Comparison of ENCODE assay signal across 8 mouse cellular contexts in genomic region chr2:46443686-46444180, GRCm38 (mm10).
DNase-seq lines count a peak whose midpoint lies in the region; ATAC-seq and TF ChIP-seq lines count a peak whose summit lies in the region.

No protein-coding gene starts in this region.

- ATAC-seq in forebrain, embryonic 11.5 days (replicated peaks; ENCODE audit: low FRiP score) = peak; percentile 66
- ATAC-seq in heart, embryonic 16.5 days (replicated peaks; ENCODE audit: extremely low read depth, insufficient read depth, low FRiP score) = peak; percentile 82
- no peak for ATAC-seq in liver, embryonic 14.5 days (ENCODE audit: insufficient read depth)

- DNase-seq in CH12.LX (ENCODE audit: extremely low read depth) (peak; percentile 80), ZHBTc4 (ENCODE audit: low read depth, low spot score) (peak; percentile 28)
- DNase-seq in forebrain, embryonic 11.5 days (ENCODE audit: low spot score) = peak; percentile 49
- DNase-seq in kidney, postnatal 10 days = peak; percentile 57
- DNase-seq in liver, embryonic 14.5 days (ENCODE audit: low read depth in 3 of 3, low spot score in 3 of 3) = no peak
- DNase-seq in neural tube, embryonic 10.5 days (ENCODE audit: extremely low spot score, low spot score) = peak; percentile 34
- no peak for DNase-seq in spleen, postnatal 10 days (ENCODE audit: low spot score in 2 of 2)

- peak overlapping the region; percentile 29 for H3K9ac ChIP-seq in CH12.LX (ENCODE audit: insufficient read depth, low read depth)
- H3K9ac ChIP-seq in forebrain, embryonic 11.5 days (ENCODE audit: low read length) = no peak overlapping the region
- H3K9ac ChIP-seq in heart, embryonic 16.5 days (ENCODE audit: low read length) = no peak overlapping the region
- H3K9ac ChIP-seq in liver, embryonic 14.5 days (replicated peaks) = no peak overlapping the region

- peaks cover 5 to 45% of the 10 kb centered on the region in 2 experiments; a peak in 3 of 4 replicates for H3K4me1 ChIP-seq in CH12.LX (ENCODE audit: control insufficient read depth in 1 of 2, insufficient read depth in 2 of 2)
- peaks cover 5% of the 10 kb centered on the region; the same call in 1 of the 2 replicates for H3K4me1 ChIP-seq in forebrain, embryonic 11.5 days (replicated peaks; ENCODE audit: control insufficient read depth, insufficient read depth, low read length)
- peaks cover 9% of the 10 kb centered on the region for H3K4me1 ChIP-seq in heart, embryonic 16.5 days (ENCODE audit: control insufficient read depth, insufficient read depth, low read length)
- peaks cover 0 to 10% of the 10 kb centered on the region in 2 experiments; a peak in 1 of 4 replicates for H3K4me1 ChIP-seq in liver, embryonic 14.5 days (replicated peaks; ENCODE audit: control insufficient read depth in 2 of 2, insufficient read depth in 2 of 2, low read length in 1 of 2)

- no peaks in the 10 kb centered on the region for H3K27me3 ChIP-seq in CH12.LX (replicated peaks)
- H3K27me3 ChIP-seq in forebrain, embryonic 11.5 days (ENCODE audit: control insufficient read depth, insufficient read depth, low read length) = no peaks in the 10 kb centered on the region
- H3K27me3 ChIP-seq in heart, embryonic 16.5 days (ENCODE audit: control insufficient read depth, insufficient read depth, low read length) = no peaks in the 10 kb centered on the region
- H3K27me3 ChIP-seq in liver, embryonic 14.5 days (ENCODE audit: control insufficient read depth, insufficient read depth, low read length) = no peaks in the 10 kb centered on the region

- 48% methylated on average over 5 of the region's 5 CpGs for WGBS in forebrain, embryonic 11.5 days
- WGBS in heart, embryonic 16.5 days = 20% methylated on average over 5 of the region's 5 CpGs
- WGBS in liver, embryonic 14.5 days (ENCODE audit: insufficient replicate concordance) = 32% methylated on average over 5 of the region's 5 CpGs

- dilution Hi-C loops in CH12.LX (cut with MboI; ENCODE audit: extremely low pct_ligation_motif_present, extremely low pct_unique_long_range_greater_than_20kb, low sequenced_read_pairs) = no loop called here

- no peak overlapping the region for H3K4me3 ChIP-seq in CH12.LX (replicated peaks in 1 of 3; ENCODE audit: low read depth in 2 of 3, low read length in 2 of 3, poor library complexity in 1 of 3)
- no peak overlapping the region for H3K4me3 ChIP-seq in forebrain, embryonic 11.5 days (ENCODE audit: low read depth, low read length)
- no peak overlapping the region; the same call in 1 of the 2 replicates for H3K4me3 ChIP-seq in heart, embryonic 16.5 days (ENCODE audit: low read length)
- H3K4me3 ChIP-seq in liver, embryonic 14.5 days (ENCODE audit: insufficient read depth in 1 of 2, low read depth in 2 of 2, low read length in 2 of 2) = no peak overlapping the region

- no peak overlapping the region for H3K4me2 ChIP-seq in CH12.LX (ENCODE audit: insufficient read depth, low read depth, poor library complexity, severe bottlenecking)
- H3K4me2 ChIP-seq in forebrain, embryonic 11.5 days (ENCODE audit: low read depth, low read length, severe bottlenecking) = no peak overlapping the region
- H3K4me2 ChIP-seq in heart, embryonic 16.5 days (ENCODE audit: low read depth, low read length) = peak overlapping the region; percentile 34
- H3K4me2 ChIP-seq in liver, embryonic 14.5 days (ENCODE audit: low read depth) = no peak overlapping the region

- in situ Hi-C loops in CH12.LX (cut with MboI; ENCODE audit: low pct_ligation_motif_present, low pct_unique_long_range_greater_than_20kb, low sequenced_read_pairs) = loop anchor here (25.0 kb wide), 1 partner anchor 1331 kb away; the partner anchor contains the start of gene Zeb2

- peak overlapping the region; percentile 86 for H3K27ac ChIP-seq in CH12.LX (ENCODE audit: insufficient read depth, low read depth)
- H3K27ac ChIP-seq in forebrain, embryonic 11.5 days (ENCODE audit: low read depth, low read length) = no peak overlapping the region
- peak overlapping the region; percentile 79 for H3K27ac ChIP-seq in heart, embryonic 16.5 days (ENCODE audit: low read length)
- no peak overlapping the region for H3K27ac ChIP-seq in liver, embryonic 14.5 days

- H3K9me3 ChIP-seq in CH12.LX (replicated peaks; ENCODE audit: low read length) = no peaks in the 10 kb centered on the region
- H3K9me3 ChIP-seq in forebrain, embryonic 11.5 days (ENCODE audit: control insufficient read depth, low read length) = no peaks in the 10 kb centered on the region
- no peaks in the 10 kb centered on the region for H3K9me3 ChIP-seq in heart, embryonic 16.5 days (replicated peaks; ENCODE audit: control insufficient read depth, low read length)
- no peaks in the 10 kb centered on the region for H3K9me3 ChIP-seq in liver, embryonic 14.5 days (ENCODE audit: control insufficient read depth, low read length)

- H3K36me3 ChIP-seq in CH12.LX (replicated peaks in 1 of 2; ENCODE audit: control insufficient read depth in 1 of 2, insufficient read depth in 1 of 2, low read length in 1 of 2) = no peaks in the 10 kb centered on the region
- no peaks in the 10 kb centered on the region for H3K36me3 ChIP-seq in forebrain, embryonic 11.5 days (ENCODE audit: control insufficient read depth, insufficient read depth, low read length)
- no peaks in the 10 kb centered on the region for H3K36me3 ChIP-seq in heart, embryonic 16.5 days (ENCODE audit: control insufficient read depth, insufficient read depth)
- H3K36me3 ChIP-seq in liver, embryonic 14.5 days (replicated peaks; ENCODE audit: control insufficient read depth, insufficient read depth, low read depth) = no peaks in the 10 kb centered on the region

- TF ChIP-seq RAD21 in CH12.LX (IDR thresholded peaks at IDR 0.05; ENCODE audit: low read depth, low read length) = peak; percentile 98

- H3K79me2 ChIP-seq in CH12.LX (replicated peaks; ENCODE audit: control insufficient read depth, extremely low read depth, insufficient read depth, poor library complexity, severe bottlenecking) = no peaks in the 10 kb centered on the region

- no peak for TF ChIP-seq POLR2A in CH12.LX (IDR thresholded peaks at IDR 0.05; ENCODE audit: low read depth, low read length)

- TF ChIP-seq EP300 in CH12.LX (IDR thresholded peaks at IDR 0.05; ENCODE audit: low read length) = no peak
- TF ChIP-seq EP300 in liver, embryonic 14.5 days (IDR thresholded peaks at IDR 0.05; ENCODE audit: low read depth) = no peak

- peak; percentile 48 to 85 for TF ChIP-seq CTCF in CH12.LX (conservative IDR thresholded peaks at IDR 0.05 in 1 of 2, IDR thresholded peaks at IDR 0.05 in 1 of 2; ENCODE audit: low read depth in 2 of 2, low read length in 2 of 2)
- TF ChIP-seq CTCF in liver, embryonic 14.5 days (IDR thresholded peaks at IDR 0.05; ENCODE audit: low read depth) = peak; percentile 37; the same call in 1 of the 2 replicates

TF ChIP-seq in CH12.LX, 34 proteins besides CTCF, POLR2A, EP300 and RAD21:
- TF ChIP-seq MAX (IDR thresholded peaks at IDR 0.05; ENCODE audit: low read length) (peak; percentile 78), PAX5 (IDR thresholded peaks at IDR 0.05; ENCODE audit: low read length) (no peak), TCF12 (IDR thresholded peaks at IDR 0.05; ENCODE audit: low read depth, low read length) (0 out of 2 replicates have a peak, but pooled peaks have one; percentile 9), ZNF384 (IDR thresholded peaks at IDR 0.05; ENCODE audit: low read depth, low read length) (no peak), CHD2 (IDR thresholded peaks at IDR 0.05; ENCODE audit: low read length) (no peak), TBP (conservative IDR thresholded peaks at IDR 0.05; ENCODE audit: low read depth, low read length) (no peak), ELF1 (IDR thresholded peaks at IDR 0.05; ENCODE audit: low read depth, low read length) (no peak), POLR2AphosphoS2 (IDR thresholded peaks at IDR 0.05; ENCODE audit: low read depth, low read length) (no peak), KAT2A (IDR thresholded peaks at IDR 0.05; ENCODE audit: insufficient replicate concordance, low read length) (no peak), MAZ (IDR thresholded peaks at IDR 0.05; ENCODE audit: low read depth, low read length) (no peak), USF1 (IDR thresholded peaks at IDR 0.05; ENCODE audit: low read depth, low read length) (peak; percentile 36), CHD1 (IDR thresholded peaks at IDR 0.05; ENCODE audit: low read depth, low read length) (no peak), ZC3H11A (IDR thresholded peaks at IDR 0.05; ENCODE audit: low read depth, low read length) (peak; percentile 92), BHLHE40 (IDR thresholded peaks at IDR 0.05; ENCODE audit: low read depth, low read length) (no peak), JUN (IDR thresholded peaks at IDR 0.05; ENCODE audit: insufficient read depth, low read depth, low read length) (peak; percentile 34; the same call in 1 of the 2 replicates), E2F4 (IDR thresholded peaks at IDR 0.05; ENCODE audit: insufficient replicate concordance, low read depth, low read length) (no peak), MXI1 (IDR thresholded peaks at IDR 0.05; ENCODE audit: low read depth, low read length) (no peak), SMC3 (IDR thresholded peaks at IDR 0.05; ENCODE audit: low read depth, low read length) (peak; percentile 88), SIN3A (IDR thresholded peaks at IDR 0.05; ENCODE audit: low read length) (no peak), IRF4 (IDR thresholded peaks at IDR 0.05; ENCODE audit: low read depth, low read length) (peak; percentile 24; the same call in 1 of the 2 replicates), USF2 (conservative IDR thresholded peaks at IDR 0.05; ENCODE audit: low read depth, low read length) (peak; percentile 51; the same call in 1 of the 2 replicates), GABPA (IDR thresholded peaks at IDR 0.05; ENCODE audit: insufficient replicate concordance, low read depth, low read length) (no peak), NELFE (IDR thresholded peaks at IDR 0.05; ENCODE audit: low read depth, low read length) (no peak), ETS1 (conservative IDR thresholded peaks at IDR 0.05; ENCODE audit: low read depth, low read length) (no peak), MYC (IDR thresholded peaks at IDR 0.05; ENCODE audit: low read depth, low read length) (peak; percentile 69), MEF2A (IDR thresholded peaks at IDR 0.05; ENCODE audit: borderline replicate concordance, low read depth, low read length) (peak; percentile 50; the same call in 1 of the 2 replicates), JUND (conservative IDR thresholded peaks at IDR 0.05; ENCODE audit: low read depth, low read length) (peak; percentile 50; the same call in 1 of the 2 replicates), UBTF (IDR thresholded peaks at IDR 0.05; ENCODE audit: low read depth, low read length) (no peak), NRF1 (IDR thresholded peaks at IDR 0.05; ENCODE audit: low read depth, low read length) (no peak), ZMIZ1 (IDR thresholded peaks at IDR 0.05; ENCODE audit: low read depth, low read length) (no peak)
TF ChIP-seq in CH12.LX: peak in this region for 11.

Comparison
In these comparisons a context has a peak if more than half of its experiments do, and no peak if none do; other contexts are left out.
1. DNase-seq: peak in CH12.LX (single experiment), ZHBTc4 (single experiment), forebrain, embryonic 11.5 days (single experiment), kidney, postnatal 10 days (single experiment) and neural tube, embryonic 10.5 days (single experiment); none in liver, embryonic 14.5 days (0 of 3) and spleen, postnatal 10 days (0 of 2).
2. H3K27ac ChIP-seq: peak in CH12.LX (single experiment) and heart, embryonic 16.5 days (single experiment); none in forebrain, embryonic 11.5 days (single experiment) and liver, embryonic 14.5 days (single experiment).